Mouse (Mus musculus) brain, embryonic 14.5 days (tissue): ENCODE data around the gene Baz2b.

Experiments
- CTCF ChIP-seq: fragments of 200-500 bp; IDR thresholded peaks from 2 replicates; pipeline ENCODE4 v1.5.1; 2012; ENCODE audit warnings: inconsistent platforms, mild to moderate bottlenecking, moderate library complexity, borderline replicate concordance; ENCODE audit not compliant: insufficient read depth, insufficient read length; ENCODE audit errors: extremely low read depth
- POLR2A ChIP-seq: fragments of 200-500 bp; IDR thresholded peaks from 2 replicates; pipeline ENCODE4 v1.6.1; 2012; ENCODE audit warnings: mild to moderate bottlenecking, inconsistent platforms, borderline replicate concordance; ENCODE audit not compliant: poor library complexity, insufficient read depth, insufficient read length, severe bottlenecking; ENCODE audit errors: extremely low read depth

DNA sequence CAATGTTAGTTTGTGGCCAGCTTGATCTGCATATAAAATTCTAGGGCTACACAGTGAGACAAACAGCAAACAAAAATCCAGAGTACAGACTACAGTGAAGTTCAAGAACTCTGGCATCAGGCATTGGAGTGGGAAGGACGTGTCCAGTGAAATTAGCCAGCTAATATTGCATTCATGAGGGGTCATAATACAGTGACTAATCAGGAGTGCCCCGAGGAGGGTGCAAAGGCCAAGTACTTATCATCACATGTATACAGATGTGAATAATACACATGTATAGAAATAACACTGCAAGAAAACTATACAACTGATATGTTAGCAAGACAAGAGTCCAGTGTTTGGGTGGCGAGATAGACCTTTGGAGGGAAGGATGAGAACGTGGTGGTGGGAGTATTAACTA, 43.1 kb upstream of the Baz2b start:
- TF ChIP-seq POLR2A = no peak
- TF ChIP-seq CTCF = no peak
